Mouse (Mus musculus) midbrain, embryonic 11.5 days (tissue): ENCODE data around the gene 0610009B22Rik. TPM values are rescaled to one million over a fixed set of nuclear protein-coding genes. Genes with fewer than 3 reads are reported as not detected.
"Not testable (repeated sequence)": the region's sequence is repeated elsewhere in the genome, so short reads cannot be mapped to it uniquely, and the experiment has no call there.

Source experiments
- ATAC-seq: fragments of 200-750 bp; cut with Nextera tagmentation; 2 replicates; pipeline ENCODE4 v1.8.0; 2017; ENCODE audit warnings: moderate TSS enrichment, moderate library complexity; ENCODE audit not compliant: low FRiP score
- DNase-seq: peaks from one replicate; pipeline ENCODE4 v3.0.0; 2015; ENCODE audit warnings: low spot score; ENCODE audit errors: missing footprints
- H3K27ac ChIP-seq: fragments of 300-500 bp; sonication (generic); 2 replicates; pipeline ENCODE4 v1.5.1; 2014; ENCODE audit warnings: low read depth, low read length
- H3K27me3 ChIP-seq: fragments of 300-500 bp; sonication (generic); 2 replicates; pipeline ENCODE4 v1.6.1; 2014; ENCODE audit warnings: mild to moderate bottlenecking, low read length, moderate library complexity, mixed read lengths; ENCODE audit not compliant: control insufficient read depth, insufficient read depth
- H3K36me3 ChIP-seq: fragments of 300-500 bp; sonication (generic); 2 replicates; pipeline ENCODE4 v1.6.1; 2014; ENCODE audit warnings: mild to moderate bottlenecking, low read length, moderate library complexity, mixed read lengths; ENCODE audit not compliant: control insufficient read depth, insufficient read depth
- H3K4me1 ChIP-seq: fragments of 300-500 bp; sonication (generic); 2 replicates; pipeline ENCODE4 v1.6.1; 2014; ENCODE audit warnings: low read length; ENCODE audit not compliant: control insufficient read depth, insufficient read depth
- H3K4me2 ChIP-seq: fragments of 300-500 bp; sonication (generic); 2 replicates; pipeline ENCODE4 v1.6.1; 2014; ENCODE audit warnings: mild to moderate bottlenecking, moderate library complexity
- H3K4me3 ChIP-seq: fragments of 300-500 bp; sonication (generic); 2 replicates; pipeline ENCODE4 v1.5.1; 2014; ENCODE audit warnings: low read depth, low read length
- H3K9ac ChIP-seq: fragments of 300-500 bp; sonication (generic); 2 replicates; pipeline ENCODE4 v1.6.1; 2014; ENCODE audit warnings: low read length
- H3K9me3 ChIP-seq: fragments of 300-500 bp; sonication (generic); 2 replicates; pipeline ENCODE4 v1.6.1; 2016; ENCODE audit warnings: low read length; ENCODE audit not compliant: control insufficient read depth
- WGBS: fragments of 180-500 bp; shearing (Covaris S2); extraction: QIAGEN DNeasy Blood & Tissue Kit; methylation state at CpG from one replicate; pipeline ENCODE4 v1.1.7; 2014; 5-methylcytosine and 5-hydroxymethylcytosine counted together
- polyA plus RNA-seq: library from polyadenylated mRNA; unstranded; fragments of >200 nt; fragmentation: Nextera tagmentation; extraction: Ambion mirVana; gene quantifications from 2 replicates; pipeline ENCODE4 v1.2.1, GENCODE M21; 2014

The 0610009B22Rik gene
- 98.9 and 103 TPM in 2 replicates for polyA plus RNA-seq

DNA sequence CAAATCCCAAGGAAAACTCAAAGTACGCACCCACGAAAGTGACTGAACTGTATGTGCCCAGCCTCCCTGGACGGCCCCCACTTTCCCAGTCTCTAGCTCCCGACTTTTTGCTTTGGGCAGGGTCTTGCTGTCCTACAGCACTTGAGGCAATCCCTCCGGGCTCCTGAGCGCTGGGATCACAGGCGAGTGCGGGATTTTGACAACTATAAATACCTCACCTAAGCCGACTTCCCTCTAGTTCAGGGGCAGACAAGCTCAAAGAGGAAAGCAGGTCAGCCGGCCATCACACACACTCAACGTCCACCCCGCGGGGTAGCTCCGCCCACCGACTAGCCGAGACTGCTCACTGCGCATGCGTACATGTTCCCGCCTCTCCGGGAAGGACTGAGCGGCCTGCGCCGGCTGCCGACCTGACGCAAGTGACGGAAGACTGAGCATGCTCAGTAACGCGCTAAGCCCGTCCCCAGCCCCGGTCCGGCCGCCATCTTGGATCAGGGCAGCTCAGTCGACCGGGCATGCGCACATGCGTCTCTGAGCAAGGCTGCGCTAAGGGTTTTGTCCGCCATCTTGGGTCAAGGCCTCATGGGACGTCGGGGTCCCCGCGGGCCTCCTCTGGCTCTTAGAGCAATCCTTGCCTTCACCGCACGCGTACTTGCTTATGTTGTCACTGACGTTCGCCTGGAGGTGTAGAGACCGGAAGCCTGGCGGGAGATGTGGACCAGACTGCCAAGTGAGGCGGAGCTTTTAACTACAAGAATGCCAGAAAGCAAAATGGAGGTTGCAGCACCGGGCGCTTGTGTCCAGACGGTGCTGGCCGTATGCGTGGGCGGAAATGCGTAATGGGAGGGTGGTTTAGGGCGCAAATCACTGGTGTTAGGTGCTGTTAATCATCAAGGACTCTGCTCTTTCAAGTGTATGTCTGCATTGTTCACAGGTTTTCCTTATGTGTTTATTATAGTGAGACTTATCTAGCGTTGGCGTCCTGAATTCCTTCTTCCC, at the start of gene 0610009B22Rik:
0610009B22Rik (minus strand) TSS at position 545 of the 999 bp plus-strand sequence.
- Histone ChIP-seq H3K4me2 (peak within 1 kb of the TSS; percentile 79), H3K9ac (peak within 1 kb of the TSS; percentile 90), H3K27ac (peak within 1 kb of the TSS; percentile 90), H3K4me3 (peak within 1 kb of the TSS; percentile 67), H3K27me3 (no peaks in the 10 kb centered on the region), H3K9me3 (no peaks in the 10 kb centered on the region), H3K4me1 (peaks cover 5% of the 10 kb centered on the region), H3K36me3 (no peaks in the 10 kb centered on the region)
- DNase-seq (peak; percentile 100), ATAC-seq (peak; percentile 99)
- under 1% methylated on average over 60 of the region's 60 CpGs for WGBS

DNA sequence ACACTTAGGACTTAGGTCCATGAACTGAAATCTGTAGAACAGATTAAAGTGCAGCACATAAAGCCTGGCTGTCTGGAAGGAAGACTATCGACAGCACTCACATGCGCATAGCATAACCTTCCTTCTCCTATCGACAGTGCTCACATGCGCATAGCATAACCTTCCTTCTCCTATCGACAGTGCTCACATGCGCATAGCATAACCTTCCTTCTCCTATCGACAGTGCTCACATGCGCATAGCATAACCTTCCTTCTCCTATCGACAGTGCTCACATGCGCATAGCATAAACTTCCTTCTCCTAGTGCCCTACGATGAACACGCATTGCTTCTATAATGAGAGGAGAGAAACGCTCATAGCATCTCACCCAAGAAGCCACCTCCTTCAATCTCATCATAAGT, 45.5 kb upstream of the 0610009B22Rik start:
- not testable (repeated sequence) for H3K4me2 ChIP-seq, H3K4me3 ChIP-seq, H3K27me3 ChIP-seq, DNase-seq, H3K9me3 ChIP-seq, ATAC-seq, H3K27ac ChIP-seq, H3K4me1 ChIP-seq, H3K36me3 ChIP-seq, H3K9ac ChIP-seq
- WGBS: 98% methylated on average over 12 of the region's 13 CpGs

DNA sequence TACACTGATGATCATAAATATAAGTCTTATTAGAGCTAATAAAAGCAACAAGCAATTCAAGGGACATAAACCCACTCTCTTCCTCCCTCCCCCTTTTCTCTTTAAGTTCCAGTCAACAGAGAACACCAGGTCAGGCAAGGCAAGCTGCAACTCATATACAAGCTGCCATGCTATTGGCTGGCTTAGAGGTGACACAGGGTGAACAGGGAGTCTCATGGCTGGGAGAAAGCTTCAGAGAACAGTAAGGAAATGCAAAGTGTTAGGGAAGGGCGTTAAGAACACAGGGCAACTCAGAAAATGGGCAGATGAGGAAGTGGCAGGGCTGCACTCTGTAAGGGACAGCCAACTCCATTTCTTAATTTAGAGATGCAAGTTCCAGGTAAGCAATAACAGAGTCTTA, 44.2 kb upstream of the 0610009B22Rik start:
- no peaks in the 10 kb centered on the region for H3K9me3 ChIP-seq
- H3K4me3 ChIP-seq: no peak overlapping the region
- no peaks in the 10 kb centered on the region for H3K27me3 ChIP-seq
- H3K9ac ChIP-seq: no peak overlapping the region
- H3K4me2 ChIP-seq: no peak overlapping the region
- no peak for ATAC-seq
- DNase-seq: no peak
- WGBS: 97% methylated on average over 1 of the region's 1 CpGs
- H3K4me1 ChIP-seq: no peaks in the 10 kb centered on the region
- no peak overlapping the region for H3K27ac ChIP-seq
- peaks cover 9% of the 10 kb centered on the region; the same call in 1 of the 2 replicates for H3K36me3 ChIP-seq

DNA sequence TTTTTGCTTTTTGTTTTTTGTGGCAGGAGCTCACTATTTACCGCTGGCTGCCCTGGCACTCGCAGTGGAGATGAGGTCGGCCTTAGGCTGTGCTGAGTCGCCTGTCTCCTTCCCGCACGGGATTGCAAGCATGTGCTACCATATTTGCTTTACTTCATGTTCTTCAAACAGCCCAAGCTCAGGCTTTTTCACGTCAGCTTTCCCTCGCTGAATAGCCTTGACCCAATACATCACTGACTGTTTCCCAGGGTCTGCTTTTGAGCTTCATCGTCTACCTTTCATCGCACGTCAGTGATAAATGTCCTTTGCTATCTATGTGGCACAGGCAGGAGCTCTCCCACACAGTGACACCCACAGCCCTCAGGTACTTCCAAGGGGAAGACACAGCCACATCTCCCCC, 32.4 kb upstream of the 0610009B22Rik start:
- no peak for DNase-seq
- Histone ChIP-seq H3K4me1 (no peaks in the 10 kb centered on the region), H3K9me3 (no peaks in the 10 kb centered on the region), H3K27ac (no peak overlapping the region), H3K27me3 (no peaks in the 10 kb centered on the region), H3K4me3 (no peak overlapping the region), H3K36me3 (peaks cover 4% of the 10 kb centered on the region; the same call in 1 of the 2 replicates), H3K4me2 (no peak overlapping the region), H3K9ac (no peak overlapping the region)
- no peak for ATAC-seq
- WGBS: 96% methylated on average over 11 of the region's 11 CpGs

DNA sequence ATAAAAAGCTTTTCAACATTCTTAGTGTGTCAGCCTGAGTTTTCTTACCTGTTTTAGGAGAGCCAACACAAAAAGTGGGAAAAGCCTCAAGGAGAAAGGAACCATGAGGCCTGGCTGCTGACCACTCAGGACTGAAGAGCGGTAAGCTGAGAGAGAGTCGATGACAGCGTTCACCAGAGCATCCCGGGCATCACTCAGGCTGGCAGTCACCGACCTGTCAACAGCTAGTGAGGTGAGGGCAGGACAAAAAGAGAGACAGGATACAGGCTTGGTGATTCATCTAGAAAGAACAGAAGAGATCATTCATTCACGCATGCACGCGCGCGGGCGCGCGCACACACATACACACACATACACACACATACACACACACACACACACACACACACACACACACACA, 18.4 kb upstream of the 0610009B22Rik start:
- WGBS: 96% methylated on average over 10 of the region's 13 CpGs
- Histone ChIP-seq H3K9ac (no peak overlapping the region), H3K4me1 (no peaks in the 10 kb centered on the region), H3K4me3 (no peak overlapping the region), H3K27me3 (no peaks in the 10 kb centered on the region), H3K27ac (no peak overlapping the region), H3K9me3 (no peaks in the 10 kb centered on the region), H3K36me3 (peaks cover 14% of the 10 kb centered on the region), H3K4me2 (no peak overlapping the region)
- DNase-seq (no peak), ATAC-seq (no peak)

DNA sequence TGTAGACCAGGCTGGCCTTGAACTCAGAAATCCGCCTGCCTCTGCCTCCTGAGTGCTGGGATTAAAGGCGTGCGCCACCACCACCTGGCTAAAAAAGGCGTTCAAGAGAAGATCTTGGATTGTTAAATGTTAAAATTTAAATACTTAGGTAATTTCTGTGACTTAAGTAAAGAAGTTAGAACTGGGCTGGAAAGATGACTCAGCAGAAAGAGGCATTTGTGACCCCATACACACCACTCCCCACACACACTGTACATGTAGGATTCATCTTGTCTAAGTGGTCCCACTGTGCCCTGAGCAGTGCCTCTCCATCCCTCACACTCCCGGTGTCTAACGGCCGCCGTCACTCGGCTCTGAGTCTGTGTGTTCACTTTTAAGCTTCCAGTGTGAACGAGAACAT, 17.8 kb upstream of the 0610009B22Rik start:
- no peaks in the 10 kb centered on the region for H3K9me3 ChIP-seq
- peaks cover 10% of the 10 kb centered on the region; the same call in 1 of the 2 replicates for H3K36me3 ChIP-seq
- H3K27me3 ChIP-seq: no peaks in the 10 kb centered on the region
- H3K4me1 ChIP-seq: no peaks in the 10 kb centered on the region
- H3K27ac ChIP-seq: no peak overlapping the region
- H3K9ac ChIP-seq: no peak overlapping the region
- DNase-seq (no peak), ATAC-seq (no peak)
- 95% methylated on average over 10 of the region's 10 CpGs for WGBS
- H3K4me2 ChIP-seq: no peak overlapping the region
- no peak overlapping the region for H3K4me3 ChIP-seq

DNA sequence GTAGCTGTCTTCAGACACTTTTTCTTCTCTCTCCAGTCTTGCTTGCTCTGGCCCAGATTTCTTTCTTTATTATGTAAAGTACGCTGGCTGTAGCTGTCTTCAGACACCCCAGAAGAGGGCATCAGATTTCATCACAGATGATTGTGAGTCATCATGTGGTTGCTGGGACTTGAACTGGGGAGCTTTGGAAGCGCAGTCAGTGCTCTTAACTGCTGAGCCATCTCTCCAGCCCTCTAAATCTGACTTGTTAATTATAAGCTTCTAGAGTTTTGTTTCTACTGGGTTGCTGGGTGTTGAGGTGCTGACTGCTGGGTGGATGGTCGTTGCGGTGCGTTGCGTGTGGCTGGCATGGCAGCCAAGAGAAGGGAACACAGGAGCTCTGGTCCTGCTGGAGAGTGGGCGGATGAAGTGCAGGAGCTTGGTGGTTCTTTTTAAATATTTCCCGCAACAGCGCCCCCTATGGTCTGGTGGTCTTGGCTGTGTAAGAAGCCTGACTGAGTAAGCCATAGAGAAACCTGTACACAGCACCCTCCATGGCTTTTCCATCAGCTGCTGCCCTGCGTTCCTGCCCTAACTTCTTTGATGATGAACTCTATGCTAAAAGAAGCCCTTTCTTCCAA, 14.8 kb upstream of the 0610009B22Rik start:
- no peaks in the 10 kb centered on the region for H3K9me3 ChIP-seq
- WGBS: 60% methylated on average over 10 of the region's 10 CpGs
- no peak for ATAC-seq
- peaks cover 10% of the 10 kb centered on the region; the same call in 1 of the 2 replicates for H3K36me3 ChIP-seq
- H3K9ac ChIP-seq: no peak overlapping the region
- H3K27ac ChIP-seq: no peak overlapping the region
- no peak overlapping the region for H3K4me2 ChIP-seq
- no peaks in the 10 kb centered on the region for H3K27me3 ChIP-seq
- peak; percentile 95 for DNase-seq
- H3K4me3 ChIP-seq: no peak overlapping the region
- no peaks in the 10 kb centered on the region for H3K4me1 ChIP-seq

DNA sequence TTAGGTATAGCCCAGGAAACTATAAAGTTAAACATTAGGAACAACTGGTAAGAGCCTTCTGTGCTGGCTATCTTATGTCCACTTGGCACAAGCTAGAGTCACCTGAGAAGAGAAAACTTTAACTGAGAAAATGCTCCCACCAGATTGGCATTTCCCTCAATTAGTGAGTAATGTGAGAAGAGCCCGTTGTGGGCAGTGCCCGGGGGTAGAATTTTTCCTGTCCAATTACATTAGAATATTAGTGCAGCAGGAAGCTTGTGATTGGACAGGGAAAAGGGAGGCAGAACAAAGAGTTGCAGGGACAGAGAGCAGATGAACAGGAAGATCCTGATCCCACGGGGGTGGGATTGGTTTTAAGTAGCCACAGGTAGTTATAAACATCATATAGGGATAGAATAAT, 14.2 kb upstream of the 0610009B22Rik start:
- 91% methylated on average over 3 of the region's 3 CpGs for WGBS
- no peak overlapping the region for H3K4me3 ChIP-seq
- no peaks in the 10 kb centered on the region for H3K4me1 ChIP-seq
- DNase-seq (no peak), ATAC-seq (no peak)
- no peaks in the 10 kb centered on the region for H3K27me3 ChIP-seq
- no peak overlapping the region for H3K4me2 ChIP-seq
- peaks cover 9% of the 10 kb centered on the region; the same call in 1 of the 2 replicates for H3K36me3 ChIP-seq
- no peak overlapping the region for H3K27ac ChIP-seq
- H3K9me3 ChIP-seq: no peaks in the 10 kb centered on the region
- no peak overlapping the region for H3K9ac ChIP-seq

DNA sequence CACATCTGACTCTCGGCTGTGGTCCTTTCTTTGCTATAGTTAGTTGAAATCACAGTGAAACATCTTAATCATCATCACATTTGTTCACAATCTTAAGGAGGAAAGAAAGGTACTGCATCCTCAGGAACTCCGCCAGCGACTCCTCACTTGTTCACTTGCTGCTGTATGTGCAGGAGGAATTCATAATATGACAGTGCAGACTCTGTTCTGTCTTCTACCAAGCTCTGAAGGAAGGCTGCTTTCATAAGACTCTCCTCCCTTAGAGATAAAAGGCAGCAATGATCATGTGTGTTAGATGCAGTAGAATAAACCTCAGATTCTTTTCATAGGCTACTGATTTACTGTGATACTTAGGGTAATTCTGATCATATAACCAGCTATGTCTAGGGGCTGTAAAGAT, 6.3 kb upstream of the 0610009B22Rik start:
- Histone ChIP-seq H3K27me3 (no peaks in the 10 kb centered on the region), H3K27ac (no peak overlapping the region), H3K9me3 (no peaks in the 10 kb centered on the region), H3K9ac (no peak overlapping the region), H3K4me2 (no peak overlapping the region), H3K36me3 (peaks cover 4% of the 10 kb centered on the region; the same call in 1 of the 2 replicates), H3K4me3 (no peak overlapping the region), H3K4me1 (no peaks in the 10 kb centered on the region)
- WGBS: 96% methylated on average over 3 of the region's 3 CpGs
- DNase-seq (no peak), ATAC-seq (no peak)
